30 mouse cellular contexts compared by ENCODE assay signal in genomic region chr14:79226741-79227140, GRCm38 (mm10). TPM values are rescaled to one million over a fixed set of nuclear protein-coding genes. Genes with fewer than 3 reads are reported as not detected.
"Had no signal": no experiment of that assay in that cellular context is flagged by ENCODE, and none has a peak within 500 bp of the region (broad histone marks: within the 10 kb centered on the region; RNA-seq: fewer than 3 reads in every experiment).

No protein-coding gene starts in this region.

- DNase-seq: kidney, adult 8-10 months; kidney, postnatal 10 days; kidney, postnatal 36 days; layer of hippocampus, postnatal 36 days; liver, embryonic 13.5 days; lung, adult 2 months; lung, postnatal 14 days; midbrain, embryonic 14.5 days; thymus, postnatal 14 days; thymus, postnatal 4 days had no signal

- H3K9ac ChIP-seq: kidney, embryonic 15.5 days; liver, embryonic 13.5 days had no signal

- H3K36me3 ChIP-seq: kidney, embryonic 15.5 days; liver, embryonic 13.5 days had no signal

- H3K27ac ChIP-seq: kidney, embryonic 15.5 days; left cerebral cortex, adult 2 months; liver, embryonic 13.5 days had no signal

- H3K4me3 ChIP-seq: kidney, embryonic 15.5 days; left cerebral cortex, adult 2 months; liver, embryonic 13.5 days had no signal

- H3K4me1 ChIP-seq: kidney, embryonic 15.5 days; liver, embryonic 13.5 days had no signal

- H3K9me3 ChIP-seq: kidney, embryonic 15.5 days; liver, embryonic 13.5 days had no signal

- H3K27me3 ChIP-seq: kidney, embryonic 15.5 days; liver, embryonic 13.5 days had no signal

- H3K4me2 ChIP-seq: kidney, embryonic 15.5 days; liver, embryonic 13.5 days; midbrain, embryonic 11.5 days had no signal

RNA-seq across cellular contexts. Expression of gene Zfp957, which starts 20.4 kb away (rescaled TPM):
- total RNA-seq: layer of hippocampus, adult 8-10 months; layer of hippocampus, postnatal 10 days; layer of hippocampus, postnatal 36 days; left cerebral cortex, adult 2 months; left cerebral cortex, postnatal 10 days; left cerebral cortex, postnatal 36 days; liver, adult 2 months; megakaryocyte progenitor cell, adult 5-6 weeks; megakaryocyte-erythroid progenitor cell, adult 5-6 weeks; midbrain, postnatal 0 days had no signal
- polyA plus RNA-seq: limb, embryonic 11.5 days; limb, embryonic 14.5 days; liver, adult 2 months; liver, embryonic 13.5 days; liver, embryonic 16.5 days; lung, adult 2 months; lung, embryonic 16.5 days; midbrain, embryonic 11.5 days; midbrain, embryonic 14.5 days; neural tube, embryonic 11.5 days; neural tube, embryonic 14.5 days; small intestine, adult 2 months; spleen, adult 2 months; stomach, embryonic 16.5 days had no signal
